Mouse (Mus musculus): ENCODE results near the gene Clec3b. TPM values are rescaled to one million over a fixed set of nuclear protein-coding genes. Genes with fewer than 3 reads are reported as not detected.

Gene Clec3b
- polyA plus RNA-seq, 1 experiment from 2014 or later: not detected

GRCm38 (mm10) chr9:123177380-123178048, 26.8 kb downstream of the Clec3b start:
- Histone ChIP-seq H3K4me3 (ENCODE audit: low read depth, low read length) (no peak overlapping the region), H3K4me2 (ENCODE audit: low read depth, low read length) (no peak overlapping the region), H3K9ac (replicated peaks; ENCODE audit: low read length) (no peak overlapping the region), H3K4me1 (ENCODE audit: control insufficient read depth, insufficient read depth, low read length) (no peaks in the 10 kb centered on the region), H3K9me3 (replicated peaks; ENCODE audit: control insufficient read depth, low read length) (no peaks in the 10 kb centered on the region), H3K36me3 (replicated peaks; ENCODE audit: control insufficient read depth, insufficient read depth, low read depth, low read length) (no peaks in the 10 kb centered on the region), H3K27ac (replicated peaks; ENCODE audit: low read depth, low read length) (no peak overlapping the region), H3K27me3 (ENCODE audit: control insufficient read depth, insufficient read depth, low read length) (no peaks in the 10 kb centered on the region)
- ATAC-seq (replicated peaks; ENCODE audit: insufficient number of reproducible peaks, low FRiP score, low TSS enrichment, low read depth) (no peak), DNase-seq (ENCODE audit: low spot score) (no peak)
- WGBS: 89% methylated on average over 9 of the region's 9 CpGs

- Histone ChIP-seq H3K4me1 (ENCODE audit: control insufficient read depth, insufficient read depth, low read length) (no peaks in the 10 kb centered on the region), H3K9me3 (replicated peaks; ENCODE audit: control insufficient read depth, low read length) (no peaks in the 10 kb centered on the region), H3K27me3 (ENCODE audit: control insufficient read depth, insufficient read depth, low read length) (no peaks in the 10 kb centered on the region), H3K36me3 (replicated peaks; ENCODE audit: control insufficient read depth, insufficient read depth, low read depth, low read length) (no peaks in the 10 kb centered on the region), H3K9ac (replicated peaks; ENCODE audit: low read length) (no peak overlapping the region), H3K4me2 (ENCODE audit: low read depth, low read length) (no peak overlapping the region), H3K27ac (replicated peaks; ENCODE audit: low read depth, low read length) (no peak overlapping the region), H3K4me3 (ENCODE audit: low read depth, low read length) (no peak overlapping the region)
- DNase-seq (ENCODE audit: low spot score): no peak
- ATAC-seq (replicated peaks; ENCODE audit: insufficient number of reproducible peaks, low FRiP score, low TSS enrichment, low read depth): no peak
- WGBS: 89% methylated on average over 6 of the region's 6 CpGs
Observed at GRCm38 (mm10) chr9:123180003-123180402, 29.3 kb downstream of the Clec3b start.

GRCm38 (mm10) chr9:123183226-123183625, 32.5 kb downstream of the Clec3b start:
- Histone ChIP-seq H3K4me3 (ENCODE audit: low read depth, low read length) (no peak overlapping the region), H3K9me3 (replicated peaks; ENCODE audit: control insufficient read depth, low read length) (no peaks in the 10 kb centered on the region), H3K36me3 (replicated peaks; ENCODE audit: control insufficient read depth, insufficient read depth, low read depth, low read length) (no peaks in the 10 kb centered on the region), H3K4me2 (ENCODE audit: low read depth, low read length) (no peak overlapping the region), H3K27ac (replicated peaks; ENCODE audit: low read depth, low read length) (no peak overlapping the region), H3K27me3 (ENCODE audit: control insufficient read depth, insufficient read depth, low read length) (no peaks in the 10 kb centered on the region), H3K9ac (replicated peaks; ENCODE audit: low read length) (no peak overlapping the region), H3K4me1 (ENCODE audit: control insufficient read depth, insufficient read depth, low read length) (no peaks in the 10 kb centered on the region)
- WGBS: 78% methylated on average over 8 of the region's 8 CpGs
- ATAC-seq (replicated peaks; ENCODE audit: insufficient number of reproducible peaks, low FRiP score, low TSS enrichment, low read depth) (no peak), DNase-seq (ENCODE audit: low spot score) (no peak)

GRCm38 (mm10) chr9:123185546-123185945, 34.8 kb downstream of the Clec3b start:
- Histone ChIP-seq H3K36me3 (replicated peaks; ENCODE audit: control insufficient read depth, insufficient read depth, low read depth, low read length) (no peaks in the 10 kb centered on the region), H3K4me3 (ENCODE audit: low read depth, low read length) (no peak overlapping the region), H3K4me2 (ENCODE audit: low read depth, low read length) (no peak overlapping the region), H3K9ac (replicated peaks; ENCODE audit: low read length) (no peak overlapping the region), H3K9me3 (replicated peaks; ENCODE audit: control insufficient read depth, low read length) (no peaks in the 10 kb centered on the region), H3K4me1 (ENCODE audit: control insufficient read depth, insufficient read depth, low read length) (no peaks in the 10 kb centered on the region), H3K27ac (replicated peaks; ENCODE audit: low read depth, low read length) (no peak overlapping the region), H3K27me3 (ENCODE audit: control insufficient read depth, insufficient read depth, low read length) (no peaks in the 10 kb centered on the region)
- DNase-seq (ENCODE audit: low spot score) (no peak), ATAC-seq (replicated peaks; ENCODE audit: insufficient number of reproducible peaks, low FRiP score, low TSS enrichment, low read depth) (no peak)
- 63% methylated on average over 2 of the region's 2 CpGs for WGBS

DNA sequence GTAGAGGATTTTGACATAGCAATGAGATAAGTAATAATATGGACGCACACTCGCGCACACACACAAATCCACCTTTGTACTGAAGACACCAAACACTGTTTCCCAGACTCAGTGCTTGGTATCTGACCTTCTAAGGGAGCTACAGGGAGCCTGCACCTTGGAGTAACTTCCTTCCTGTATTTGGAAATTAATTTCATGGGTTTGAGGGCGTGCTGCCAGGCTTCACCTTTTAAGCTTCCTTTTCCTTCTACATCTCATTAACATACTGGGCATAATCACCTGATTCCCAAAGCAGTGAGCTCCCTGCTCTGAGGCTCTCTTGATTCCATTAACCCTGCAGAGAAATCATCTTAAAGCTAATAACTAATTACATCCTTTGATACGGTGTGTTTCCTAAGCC, 35.4 kb downstream of the Clec3b start:
- no peak overlapping the region for H3K27ac ChIP-seq (replicated peaks; ENCODE audit: low read depth, low read length)
- ATAC-seq (replicated peaks; ENCODE audit: insufficient number of reproducible peaks, low FRiP score, low TSS enrichment, low read depth) (no peak), DNase-seq (ENCODE audit: low spot score) (no peak)
- no peaks in the 10 kb centered on the region for H3K4me1 ChIP-seq (ENCODE audit: control insufficient read depth, insufficient read depth, low read length)
- 83% methylated on average over 5 of the region's 5 CpGs for WGBS
- H3K9me3 ChIP-seq (replicated peaks; ENCODE audit: control insufficient read depth, low read length): no peaks in the 10 kb centered on the region
- H3K27me3 ChIP-seq (ENCODE audit: control insufficient read depth, insufficient read depth, low read length): no peaks in the 10 kb centered on the region
- no peaks in the 10 kb centered on the region for H3K36me3 ChIP-seq (replicated peaks; ENCODE audit: control insufficient read depth, insufficient read depth, low read depth, low read length)
- no peak overlapping the region for H3K4me2 ChIP-seq (ENCODE audit: low read depth, low read length)
- H3K4me3 ChIP-seq (ENCODE audit: low read depth, low read length): no peak overlapping the region
- no peak overlapping the region for H3K9ac ChIP-seq (replicated peaks; ENCODE audit: low read length)

- 100% methylated on average over 5 of the region's 5 CpGs for WGBS
- no peaks in the 10 kb centered on the region for H3K4me1 ChIP-seq (ENCODE audit: control insufficient read depth, insufficient read depth, low read length)
- H3K27ac ChIP-seq (replicated peaks; ENCODE audit: low read depth, low read length): no peak overlapping the region
- no peak overlapping the region for H3K9ac ChIP-seq (replicated peaks; ENCODE audit: low read length)
- H3K36me3 ChIP-seq (replicated peaks; ENCODE audit: control insufficient read depth, insufficient read depth, low read depth, low read length): no peaks in the 10 kb centered on the region
- no peaks in the 10 kb centered on the region for H3K27me3 ChIP-seq (ENCODE audit: control insufficient read depth, insufficient read depth, low read length)
- ATAC-seq (replicated peaks; ENCODE audit: insufficient number of reproducible peaks, low FRiP score, low TSS enrichment, low read depth) (no peak), DNase-seq (ENCODE audit: low spot score) (no peak)
- H3K9me3 ChIP-seq (replicated peaks; ENCODE audit: control insufficient read depth, low read length): no peaks in the 10 kb centered on the region
- no peak overlapping the region for H3K4me3 ChIP-seq (ENCODE audit: low read depth, low read length)
- H3K4me2 ChIP-seq (ENCODE audit: low read depth, low read length): no peak overlapping the region
Observed at GRCm38 (mm10) chr9:123187589-123187988, 36.8 kb downstream of the Clec3b start.

- WGBS: 89% methylated on average over 2 of the region's 2 CpGs
- Histone ChIP-seq H3K36me3 (replicated peaks; ENCODE audit: control insufficient read depth, insufficient read depth, low read depth, low read length) (no peaks in the 10 kb centered on the region), H3K4me3 (ENCODE audit: low read depth, low read length) (no peak overlapping the region), H3K4me2 (ENCODE audit: low read depth, low read length) (no peak overlapping the region), H3K9me3 (replicated peaks; ENCODE audit: control insufficient read depth, low read length) (no peaks in the 10 kb centered on the region), H3K27me3 (ENCODE audit: control insufficient read depth, insufficient read depth, low read length) (no peaks in the 10 kb centered on the region), H3K4me1 (ENCODE audit: control insufficient read depth, insufficient read depth, low read length) (no peaks in the 10 kb centered on the region), H3K9ac (replicated peaks; ENCODE audit: low read length) (no peak overlapping the region), H3K27ac (replicated peaks; ENCODE audit: low read depth, low read length) (no peak overlapping the region)
- DNase-seq (ENCODE audit: low spot score) (no peak), ATAC-seq (replicated peaks; ENCODE audit: insufficient number of reproducible peaks, low FRiP score, low TSS enrichment, low read depth) (no peak)
Observed at GRCm38 (mm10) chr9:123188271-123188670, 37.5 kb downstream of the Clec3b start.

DNA sequence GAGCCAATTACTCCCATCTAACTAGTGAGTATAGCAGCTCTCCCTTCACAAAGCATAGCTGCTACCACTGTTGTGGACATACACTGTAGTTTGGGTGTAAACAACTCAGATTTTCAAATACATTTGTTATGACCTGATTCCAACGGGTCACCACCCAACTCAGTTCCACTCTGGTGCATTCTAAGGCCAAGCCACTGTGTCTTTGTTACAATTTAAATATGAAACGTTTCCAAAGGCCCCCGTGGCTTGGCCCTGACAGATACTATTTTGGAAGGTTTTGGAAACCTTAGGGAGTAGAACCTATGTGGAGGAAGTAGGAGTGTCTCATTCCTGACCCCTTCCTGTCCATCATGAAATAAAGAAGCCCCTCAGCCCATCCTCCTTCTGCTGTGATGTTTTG, 49.4 kb downstream of the Clec3b start:
- 66% methylated on average over 3 of the region's 3 CpGs for WGBS
- DNase-seq (ENCODE audit: low spot score) (no peak), ATAC-seq (replicated peaks; ENCODE audit: insufficient number of reproducible peaks, low FRiP score, low TSS enrichment, low read depth) (no peak)
- no peaks in the 10 kb centered on the region for H3K36me3 ChIP-seq (replicated peaks; ENCODE audit: control insufficient read depth, insufficient read depth, low read depth, low read length)
- H3K9me3 ChIP-seq (replicated peaks; ENCODE audit: control insufficient read depth, low read length): no peaks in the 10 kb centered on the region
- no peaks in the 10 kb centered on the region for H3K27me3 ChIP-seq (ENCODE audit: control insufficient read depth, insufficient read depth, low read length)
- H3K4me1 ChIP-seq (ENCODE audit: control insufficient read depth, insufficient read depth, low read length): no peaks in the 10 kb centered on the region
- no peak overlapping the region for H3K27ac ChIP-seq (replicated peaks; ENCODE audit: low read depth, low read length)
- H3K9ac ChIP-seq (replicated peaks; ENCODE audit: low read length): no peak overlapping the region
- no peak overlapping the region for H3K4me2 ChIP-seq (ENCODE audit: low read depth, low read length)
- H3K4me3 ChIP-seq (ENCODE audit: low read depth, low read length): no peak overlapping the region

All from embryonic facial prominence, embryonic 11.5 days (tissue).